Mouse (Mus musculus): ENCODE results near the gene Rbpj.
"Not testable (repeated sequence)": the region's sequence is repeated elsewhere in the genome, so short reads cannot be mapped to it uniquely, and the experiment has no call there.

Gene Rbpj

GRCm38 (mm10) chr5:53661508-53661907 lies 195.6 kb downstream of the Rbpj start:
- in situ Hi-C loops (cut with MboI; ENCODE audit: low sequenced_read_pairs) = no loop called here

DNA sequence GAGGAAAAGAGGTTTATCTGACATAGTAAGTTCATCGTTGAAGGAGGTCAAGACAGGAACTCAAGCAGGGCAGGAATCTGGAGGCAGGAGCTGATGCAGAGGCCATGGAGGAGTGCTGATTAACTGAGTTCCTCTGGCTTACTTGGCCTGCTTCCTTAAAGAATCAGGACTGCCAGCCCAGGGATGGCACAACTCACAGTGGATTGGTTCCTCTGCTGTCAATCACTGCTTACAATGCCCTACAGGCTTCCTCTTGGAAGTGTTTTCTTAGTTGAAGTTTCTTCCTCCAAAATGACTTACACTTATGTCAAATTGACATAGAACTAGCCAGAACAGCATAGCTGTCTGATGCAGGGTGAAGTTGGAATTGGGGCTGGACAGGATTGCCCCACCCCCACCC lies 196.5 kb downstream of the Rbpj start:
- in situ Hi-C loops (cut with MboI; ENCODE audit: low sequenced_read_pairs) = no loop called here

GRCm38 (mm10) chr5:53663665-53664064 lies 197.7 kb downstream of the Rbpj start:
- in situ Hi-C loops (cut with MboI; ENCODE audit: low sequenced_read_pairs) = no loop called here

- in situ Hi-C loops (cut with MboI; ENCODE audit: low sequenced_read_pairs) = no loop called here
These were observed 202.1 kb downstream of the Rbpj start for GRCm38 (mm10) chr5:53668021-53668420.

DNA sequence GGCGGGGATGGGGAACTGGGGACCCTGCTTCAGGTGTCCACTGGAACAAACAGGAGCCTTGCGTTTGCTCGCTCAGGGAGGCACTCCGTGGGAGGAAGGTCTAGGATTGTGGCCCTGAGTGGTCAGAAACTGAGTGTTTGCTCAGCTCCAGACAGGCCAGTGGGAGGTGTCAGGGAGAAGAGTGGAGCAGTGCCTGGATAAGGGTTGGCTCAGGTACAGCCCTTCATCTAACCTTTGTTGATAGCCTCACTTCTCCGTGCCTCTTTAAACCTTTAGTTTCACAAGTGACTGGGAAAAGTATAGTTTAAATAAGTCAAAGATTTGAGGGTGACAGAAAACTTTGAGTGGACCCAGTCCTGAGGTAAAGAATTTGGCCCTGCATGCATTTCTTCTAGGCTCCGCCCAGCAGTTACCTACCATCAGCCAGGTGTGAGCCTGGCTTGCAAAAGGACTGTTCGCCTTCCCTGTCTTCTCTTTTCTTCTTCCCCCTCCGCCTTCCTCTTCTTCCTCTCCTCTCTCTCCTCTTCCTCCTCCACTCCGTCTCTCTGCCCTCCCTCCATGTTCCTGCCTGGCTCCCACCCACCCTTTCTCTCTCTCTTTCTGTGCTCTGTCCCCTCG lies 204.5 kb downstream of the Rbpj start:
- in situ Hi-C loops (cut with MboI; ENCODE audit: low sequenced_read_pairs) = no loop called here

- in situ Hi-C loops (cut with MboI; ENCODE audit: low sequenced_read_pairs) = no loop called here
These were observed 205.6 kb downstream of the Rbpj start for GRCm38 (mm10) chr5:53671507-53671906.

- in situ Hi-C loops (cut with MboI; ENCODE audit: low sequenced_read_pairs) = no loop called here
These were observed 206.4 kb downstream of the Rbpj start for GRCm38 (mm10) chr5:53672352-53672751.

DNA sequence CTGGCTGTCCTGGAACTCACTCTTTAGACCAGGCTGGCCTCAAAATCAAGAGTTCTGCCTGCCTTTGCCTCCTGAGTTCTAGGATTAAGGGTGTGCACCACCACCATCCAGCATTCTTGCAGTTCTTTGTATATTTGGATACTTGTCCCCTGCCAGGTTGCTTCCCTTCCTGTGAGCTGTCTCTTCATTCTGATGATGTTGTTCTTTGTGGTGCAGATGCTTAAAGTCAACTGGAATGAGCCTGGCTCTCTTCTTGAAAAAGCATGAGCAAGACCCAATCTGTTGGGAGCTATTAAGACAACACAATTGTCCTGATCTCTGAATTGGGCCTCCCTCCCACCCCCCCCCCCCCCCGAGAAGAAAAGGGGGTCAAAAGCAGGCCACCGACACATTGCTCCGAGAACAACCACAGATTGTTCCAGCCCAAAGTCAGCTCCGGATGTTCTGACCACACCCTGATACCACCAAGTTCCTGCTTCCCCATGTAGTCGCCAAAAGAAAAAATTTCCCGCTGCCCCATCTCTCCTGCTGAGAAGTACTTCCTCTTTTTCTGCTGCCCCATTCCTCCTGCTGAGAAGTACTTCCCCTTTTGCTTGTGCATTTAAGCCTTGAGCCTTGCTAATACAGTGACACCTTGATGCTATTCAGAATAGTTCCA lies 207.7 kb downstream of the Rbpj start:
- in situ Hi-C loops (cut with MboI; ENCODE audit: low sequenced_read_pairs) = not testable (repeated sequence)

- in situ Hi-C loops (cut with MboI; ENCODE audit: low sequenced_read_pairs) = loop anchor here (25.0 kb wide), 1 partner anchor 436 kb away; no protein-coding TSS in a partner anchor
These were observed 210.7 kb downstream of the Rbpj start for GRCm38 (mm10) chr5:53676671-53677070.

GRCm38 (mm10) chr5:53678036-53678767 lies 212.2 kb downstream of the Rbpj start:
- in situ Hi-C loops (cut with MboI; ENCODE audit: low sequenced_read_pairs) = loop anchor here (25.0 kb wide), 1 partner anchor 434 kb away; no protein-coding TSS in a partner anchor

GRCm38 (mm10) chr5:53679651-53680050 lies 213.7 kb downstream of the Rbpj start:
- in situ Hi-C loops (cut with MboI; ENCODE audit: low sequenced_read_pairs) = loop anchor here (25.0 kb wide), 1 partner anchor 433 kb away; no protein-coding TSS in a partner anchor

DNA sequence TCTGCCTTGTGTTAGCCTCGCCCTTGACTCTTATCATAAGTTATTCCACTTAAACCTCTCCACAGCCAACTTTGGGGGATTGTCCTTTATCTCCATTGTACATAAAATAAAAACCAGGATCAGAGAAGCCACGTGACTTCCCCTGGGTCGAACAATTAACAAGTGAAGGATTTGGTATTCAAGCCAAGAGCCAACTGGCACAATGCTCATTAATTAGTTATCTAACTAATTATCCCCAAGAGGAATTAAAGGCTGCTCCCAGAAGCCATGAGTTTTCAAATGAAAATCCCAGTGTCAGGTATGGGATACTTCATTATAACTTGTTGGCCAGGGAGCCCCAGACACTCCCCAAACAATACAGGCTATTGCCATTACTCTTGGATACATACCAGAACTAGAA lies 218.0 kb downstream of the Rbpj start:
- in situ Hi-C loops (cut with MboI; ENCODE audit: low sequenced_read_pairs) = loop anchor here (25.0 kb wide), 1 partner anchor 428 kb away; no protein-coding TSS in a partner anchor

DNA sequence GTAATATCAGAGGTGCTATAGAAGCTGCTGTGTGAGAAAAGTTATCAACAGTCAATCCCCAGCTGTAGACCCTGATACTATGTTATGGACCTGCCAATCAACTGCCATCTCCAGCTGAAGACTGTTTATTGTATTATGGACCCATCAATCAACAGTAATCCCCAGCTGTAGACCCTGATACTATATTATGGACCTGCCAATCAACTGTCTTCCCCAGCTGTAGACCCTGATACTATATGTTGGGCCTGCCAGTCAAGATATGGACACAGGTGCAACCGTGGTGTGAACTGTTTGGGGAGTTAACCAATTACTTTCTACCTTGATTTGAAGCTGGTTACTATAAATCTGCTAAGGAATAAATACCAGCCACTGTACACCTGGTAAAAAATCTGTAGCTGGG lies 218.5 kb downstream of the Rbpj start:
- in situ Hi-C loops (cut with MboI; ENCODE audit: low sequenced_read_pairs) = loop anchor here (25.0 kb wide), 1 partner anchor 428 kb away; no protein-coding TSS in a partner anchor

DNA sequence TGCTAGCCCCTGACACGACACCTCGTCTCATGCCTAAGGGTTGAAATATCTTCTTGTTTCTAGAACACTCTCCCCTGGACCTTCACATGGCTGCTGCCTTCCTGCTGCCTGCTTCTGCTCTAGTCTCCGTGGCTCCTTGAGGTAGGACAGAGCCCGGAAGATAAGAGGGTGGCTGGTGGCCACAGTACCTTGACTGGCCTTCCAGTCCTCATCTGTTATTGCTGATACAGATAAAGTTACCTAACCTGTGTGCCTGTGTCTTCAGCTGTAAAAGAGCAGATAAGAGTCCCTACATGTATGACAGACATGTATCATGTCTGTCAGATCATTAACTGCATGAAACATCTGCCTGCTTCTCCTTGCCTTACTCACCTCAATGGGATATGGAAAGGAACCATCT lies 219.7 kb downstream of the Rbpj start:
- in situ Hi-C loops (cut with MboI; ENCODE audit: low sequenced_read_pairs) = loop anchor here (25.0 kb wide), 1 partner anchor 427 kb away; no protein-coding TSS in a partner anchor

- in situ Hi-C loops (cut with MboI; ENCODE audit: low sequenced_read_pairs) = loop anchor here (25.0 kb wide), 1 partner anchor 426 kb away; no protein-coding TSS in a partner anchor
These were observed 220.4 kb downstream of the Rbpj start for GRCm38 (mm10) chr5:53686379-53686778.

DNA sequence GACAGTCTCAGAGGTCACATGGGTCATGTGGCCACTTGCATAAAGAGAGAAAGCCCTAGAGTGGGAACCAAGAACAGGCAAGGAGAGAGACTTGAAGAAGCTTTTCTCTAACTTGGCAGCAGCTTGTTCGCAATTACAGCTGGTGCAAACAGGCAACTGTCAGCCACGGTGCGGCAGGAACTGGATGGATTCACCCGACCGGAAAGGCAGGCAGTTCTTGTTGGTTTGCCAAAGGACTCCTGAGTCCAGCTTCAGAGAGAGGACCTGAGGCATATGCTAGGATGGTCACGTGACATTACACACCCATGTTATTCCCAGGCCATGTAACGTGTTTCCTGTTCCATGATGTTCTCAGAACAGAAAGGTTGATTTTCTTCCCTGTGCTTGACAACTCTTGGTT lies 222.4 kb downstream of the Rbpj start:
- in situ Hi-C loops (cut with MboI; ENCODE audit: low sequenced_read_pairs) = loop anchor here (25.0 kb wide), 1 partner anchor 424 kb away; no protein-coding TSS in a partner anchor

DNA sequence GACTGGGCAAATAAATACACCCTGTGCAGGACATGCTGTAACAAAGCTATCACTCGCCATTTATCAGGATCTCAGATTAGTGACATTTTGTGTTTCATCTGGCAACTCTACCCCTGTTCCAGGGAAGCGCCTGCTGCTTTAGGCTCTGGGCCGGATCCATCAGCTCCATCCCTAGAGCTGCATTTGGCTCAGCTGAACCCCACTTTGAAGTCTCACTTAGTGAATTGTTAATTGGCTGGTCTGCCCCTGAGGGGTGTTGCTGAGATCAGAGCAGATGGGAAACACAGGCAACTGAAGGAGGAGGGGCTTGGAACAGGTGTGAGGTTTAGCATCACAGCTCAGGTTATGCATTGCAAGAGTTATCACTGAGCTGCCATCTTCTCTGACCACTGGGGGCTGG lies 225.6 kb downstream of the Rbpj start:
- in situ Hi-C loops (cut with MboI; ENCODE audit: low sequenced_read_pairs) = loop anchor here (25.0 kb wide), 1 partner anchor 421 kb away; no protein-coding TSS in a partner anchor

DNA sequence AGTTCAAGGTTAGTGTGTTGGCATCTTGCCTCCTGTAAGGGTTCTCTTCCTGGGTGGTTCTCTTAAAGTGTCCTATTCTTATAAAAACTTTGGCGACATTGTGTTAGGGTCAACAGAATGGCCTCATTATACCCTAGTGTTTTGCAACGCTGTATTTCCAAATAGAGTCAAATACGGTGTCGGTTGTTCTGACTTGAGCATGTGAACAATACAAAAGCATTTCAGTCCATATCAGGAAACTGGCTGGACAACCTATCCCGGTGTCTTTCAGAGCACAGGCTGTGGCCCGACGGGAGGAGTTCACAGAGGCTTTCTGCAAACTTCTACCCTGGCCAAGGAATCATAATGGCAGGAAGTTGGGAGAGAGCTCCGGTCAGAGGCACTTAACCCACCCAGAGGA lies 226.1 kb downstream of the Rbpj start:
- in situ Hi-C loops (cut with MboI; ENCODE audit: low sequenced_read_pairs) = loop anchor here (25.0 kb wide), 1 partner anchor 420 kb away; no protein-coding TSS in a partner anchor

DNA sequence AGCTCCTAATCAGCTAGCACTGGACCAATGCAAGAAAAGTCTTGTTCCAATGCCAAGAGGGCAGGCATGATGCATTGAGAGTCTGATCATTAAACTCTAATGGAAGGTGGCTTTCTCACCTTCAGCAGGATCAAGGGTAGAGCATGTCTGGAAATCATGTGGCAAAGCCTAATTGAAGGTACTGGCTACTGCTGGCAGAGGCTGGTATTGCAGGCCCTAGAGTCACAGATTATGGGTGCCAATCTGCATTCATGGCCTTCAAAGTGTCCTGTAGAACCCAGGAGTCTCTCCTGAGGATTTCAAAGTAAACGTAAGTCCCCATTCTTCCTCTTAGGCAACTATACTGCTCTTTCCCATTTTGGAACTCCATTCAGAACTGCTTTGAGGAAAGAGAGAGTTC lies 226.7 kb downstream of the Rbpj start:
- in situ Hi-C loops (cut with MboI; ENCODE audit: low sequenced_read_pairs) = loop anchor here (25.0 kb wide), 1 partner anchor 420 kb away; no protein-coding TSS in a partner anchor

GRCm38 (mm10) chr5:53696701-53697100 lies 230.7 kb downstream of the Rbpj start:
- in situ Hi-C loops (cut with MboI; ENCODE audit: low sequenced_read_pairs) = loop anchor here (25.0 kb wide), 1 partner anchor 416 kb away; no protein-coding TSS in a partner anchor

- in situ Hi-C loops (cut with MboI; ENCODE audit: low sequenced_read_pairs) = loop anchor here (25.0 kb wide), 1 partner anchor 415 kb away; no protein-coding TSS in a partner anchor
These were observed 231.8 kb downstream of the Rbpj start for GRCm38 (mm10) chr5:53697794-53698193.
